Mouse (Mus musculus) neural tube, embryonic 11.5 days (tissue): ENCODE data around the gene Atp6v0a1. TPM values are rescaled to one million over a fixed set of nuclear protein-coding genes. Genes with fewer than 3 reads are reported as not detected.

Source experiments
- ATAC-seq: fragments of 200-750 bp; cut with Nextera tagmentation; 2 replicates; pipeline ENCODE4 v1.8.0; 2017; ENCODE audit warnings: moderate number of reproducible peaks, mild to moderate bottlenecking, moderate TSS enrichment, moderate library complexity; ENCODE audit not compliant: insufficient read depth, low FRiP score, low TSS enrichment
- DNase-seq: peaks from one replicate; pipeline ENCODE4 v3.0.0-alpha.2; 2015; ENCODE audit warnings: low spot score
- H3K27ac ChIP-seq: fragments of 300-500 bp; sonication (generic); 2 replicates; pipeline ENCODE4 v1.5.1; 2014; ENCODE audit warnings: low read depth, mild to moderate bottlenecking, low read length
- H3K27me3 ChIP-seq: fragments of 300-500 bp; sonication (generic); 2 replicates; pipeline ENCODE4 v1.6.1; 2014; ENCODE audit warnings: mild to moderate bottlenecking, low read length, mixed read lengths; ENCODE audit not compliant: control insufficient read depth, insufficient read depth
- H3K36me3 ChIP-seq: fragments of 300-500 bp; sonication (generic); 2 replicates; pipeline ENCODE4 v1.6.1; 2014; ENCODE audit warnings: mild to moderate bottlenecking, low read length, moderate library complexity, mixed read lengths; ENCODE audit not compliant: control insufficient read depth, insufficient read depth
- H3K4me1 ChIP-seq: fragments of 300-500 bp; sonication (generic); 2 replicates; pipeline ENCODE4 v1.6.1; 2014; ENCODE audit warnings: low read length, mixed read lengths; ENCODE audit not compliant: control insufficient read depth, insufficient read depth
- H3K4me2 ChIP-seq: fragments of 300-500 bp; sonication (generic); 2 replicates; pipeline ENCODE4 v1.6.1; 2014; ENCODE audit warnings: low read depth, mild to moderate bottlenecking, moderate library complexity
- H3K4me3 ChIP-seq: fragments of 300-500 bp; sonication (generic); 2 replicates; pipeline ENCODE4 v1.5.1; 2014; ENCODE audit warnings: low read depth, low read length
- H3K9ac ChIP-seq: fragments of 300-500 bp; sonication (generic); 2 replicates; pipeline ENCODE4 v1.6.1; 2014; ENCODE audit warnings: mild to moderate bottlenecking, low read length
- H3K9me3 ChIP-seq: fragments of 300-500 bp; sonication (generic); 2 replicates; pipeline ENCODE4 v1.6.1; 2016; ENCODE audit warnings: low read length; ENCODE audit not compliant: control insufficient read depth
- WGBS: fragments of 180-500 bp; shearing (Covaris S2); extraction: QIAGEN DNeasy Blood & Tissue Kit; methylation state at CpG from one replicate; pipeline ENCODE4 v1.1.7; 2014; 5-methylcytosine and 5-hydroxymethylcytosine counted together
- polyA plus RNA-seq: library from polyadenylated mRNA; unstranded; fragments of >200 nt; fragmentation: Nextera tagmentation; extraction: Ambion mirVana; gene quantifications from 2 replicates; pipeline ENCODE4 v1.2.1, GENCODE M21; 2014

Gene Atp6v0a1
- polyA plus RNA-seq, 1 experiment from 2014 or later = 54.1 TPM

- Histone ChIP-seq H3K27me3 (no peaks in the 10 kb centered on the region), H3K4me1 (no peaks in the 10 kb centered on the region), H3K4me3 (no peak overlapping the region), H3K9me3 (no peaks in the 10 kb centered on the region), H3K4me2 (no peak overlapping the region), H3K27ac (no peak overlapping the region), H3K9ac (no peak overlapping the region), H3K36me3 (peaks cover 9% of the 10 kb centered on the region)
- DNase-seq = no peak
- no peak for ATAC-seq
- 93% methylated on average over 11 of the region's 11 CpGs for WGBS
Measured at GRCm38 (mm10) chr11:101027121-101027520, 17.9 kb downstream of the Atp6v0a1 start.

GRCm38 (mm10) chr11:101029320-101029719 lies 20.1 kb downstream of the Atp6v0a1 start:
- 92% methylated on average over 8 of the region's 8 CpGs for WGBS
- Histone ChIP-seq H3K9me3 (no peaks in the 10 kb centered on the region), H3K9ac (no peak overlapping the region), H3K4me3 (no peak overlapping the region), H3K27ac (no peak overlapping the region), H3K4me1 (no peaks in the 10 kb centered on the region), H3K36me3 (peaks cover 7% of the 10 kb centered on the region), H3K27me3 (no peaks in the 10 kb centered on the region), H3K4me2 (no peak overlapping the region)
- ATAC-seq (no peak), DNase-seq (no peak)

GRCm38 (mm10) chr11:101030136-101030807 lies 21.0 kb downstream of the Atp6v0a1 start:
- Histone ChIP-seq H3K4me1 (no peaks in the 10 kb centered on the region), H3K4me3 (no peak overlapping the region), H3K36me3 (peaks cover 7% of the 10 kb centered on the region), H3K4me2 (no peak overlapping the region), H3K9me3 (no peaks in the 10 kb centered on the region), H3K9ac (no peak overlapping the region), H3K27me3 (no peaks in the 10 kb centered on the region), H3K27ac (no peak overlapping the region)
- 88% methylated on average over 10 of the region's 10 CpGs for WGBS
- ATAC-seq = no peak
- DNase-seq = no peak

GRCm38 (mm10) chr11:101030808-101031156 lies 21.5 kb downstream of the Atp6v0a1 start:
- H3K9me3 ChIP-seq = no peaks in the 10 kb centered on the region
- H3K4me2 ChIP-seq = no peak overlapping the region
- ATAC-seq (no peak), DNase-seq (no peak)
- no peak overlapping the region for H3K27ac ChIP-seq
- H3K4me1 ChIP-seq = no peaks in the 10 kb centered on the region
- peaks cover 7% of the 10 kb centered on the region for H3K36me3 ChIP-seq
- 94% methylated on average over 4 of the region's 4 CpGs for WGBS
- H3K9ac ChIP-seq = no peak overlapping the region
- no peaks in the 10 kb centered on the region for H3K27me3 ChIP-seq
- H3K4me3 ChIP-seq = no peak overlapping the region

- H3K36me3 ChIP-seq = peaks cover 7% of the 10 kb centered on the region
- ATAC-seq = no peak
- WGBS = 100% methylated on average over 1 of the region's 1 CpGs
Measured at GRCm38 (mm10) chr11:101031470-101031869, 22.2 kb downstream of the Atp6v0a1 start.

GRCm38 (mm10) chr11:101033856-101034500 lies 24.7 kb downstream of the Atp6v0a1 start:
- no peaks in the 10 kb centered on the region for H3K4me1 ChIP-seq
- DNase-seq = no peak
- H3K9me3 ChIP-seq = no peaks in the 10 kb centered on the region
- WGBS = 94% methylated on average over 17 of the region's 17 CpGs
- no peak overlapping the region for H3K4me2 ChIP-seq
- no peak overlapping the region for H3K9ac ChIP-seq
- H3K27me3 ChIP-seq = no peaks in the 10 kb centered on the region
- no peak for ATAC-seq
- H3K27ac ChIP-seq = no peak overlapping the region
- H3K36me3 ChIP-seq = peaks cover 7% of the 10 kb centered on the region
- no peak overlapping the region for H3K4me3 ChIP-seq

More at GRCm38 (mm10) chr11:101031470-101031869, 22.2 kb downstream of the Atp6v0a1 start:
- Histone ChIP-seq H3K4me2 (no peak overlapping the region), H3K4me3 (no peak overlapping the region), H3K9me3 (no peaks in the 10 kb centered on the region), H3K27me3 (no peaks in the 10 kb centered on the region), H3K27ac (no peak overlapping the region), H3K9ac (no peak overlapping the region), H3K4me1 (no peaks in the 10 kb centered on the region)
- no peak for DNase-seq

GRCm38 (mm10) chr11:101034614-101035327 lies 25.5 kb downstream of the Atp6v0a1 start:
- no peak for ATAC-seq
- Histone ChIP-seq H3K27ac (no peak overlapping the region), H3K4me1 (no peaks in the 10 kb centered on the region), H3K9ac (no peak overlapping the region), H3K36me3 (peaks cover 7% of the 10 kb centered on the region), H3K4me3 (no peak overlapping the region), H3K27me3 (no peaks in the 10 kb centered on the region), H3K4me2 (no peak overlapping the region), H3K9me3 (no peaks in the 10 kb centered on the region)
- DNase-seq = no peak
- WGBS = 95% methylated on average over 8 of the region's 8 CpGs

GRCm38 (mm10) chr11:101035328-101035695 lies 26.1 kb downstream of the Atp6v0a1 start:
- no peaks in the 10 kb centered on the region for H3K4me1 ChIP-seq
- no peak for DNase-seq
- no peak overlapping the region for H3K27ac ChIP-seq
- WGBS = 87% methylated on average over 4 of the region's 4 CpGs
- H3K4me2 ChIP-seq = no peak overlapping the region
- H3K4me3 ChIP-seq = no peak overlapping the region
- H3K9me3 ChIP-seq = no peaks in the 10 kb centered on the region
- no peak for ATAC-seq
- no peak overlapping the region for H3K9ac ChIP-seq
- peaks cover 7% of the 10 kb centered on the region for H3K36me3 ChIP-seq
- no peaks in the 10 kb centered on the region for H3K27me3 ChIP-seq
